Mouse (Mus musculus) embryonic facial prominence, embryonic 14.5 days (tissue): ENCODE results near the gene Map6d1. TPM values are rescaled to one million over a fixed set of nuclear protein-coding genes. Genes with fewer than 3 reads are reported as not detected.

Experiments
- ATAC-seq: fragments of 200-750 bp; cut with Nextera tagmentation; 2 replicates; pipeline ENCODE4 v1.8.0; 2017; ENCODE audit warnings: low read depth, moderate number of reproducible peaks, moderate TSS enrichment
- DNase-seq: peaks from one replicate; pipeline ENCODE4 v3.0.0-alpha.2; 2015; ENCODE audit warnings: low spot score
- H3K27ac ChIP-seq: fragments of 300-500 bp; sonication (generic); replicated peaks from 2 replicates; pipeline ENCODE4 v1.5.1; 2014; ENCODE audit warnings: low read depth, mild to moderate bottlenecking, low read length, moderate library complexity
- H3K27me3 ChIP-seq: fragments of 300-500 bp; sonication (generic); replicated peaks from 2 replicates; pipeline ENCODE4 v1.6.1; 2014; ENCODE audit warnings: low read length; ENCODE audit not compliant: control insufficient read depth, insufficient read depth
- H3K36me3 ChIP-seq: fragments of 300-500 bp; sonication (generic); 2 replicates; pipeline ENCODE4 v1.6.1; 2014; ENCODE audit warnings: low read length, mixed read lengths; ENCODE audit not compliant: control insufficient read depth, insufficient read depth
- H3K4me1 ChIP-seq: fragments of 300-500 bp; sonication (generic); 2 replicates; pipeline ENCODE4 v1.6.1; 2014; ENCODE audit warnings: antibody characterized with exemption, low read length; ENCODE audit not compliant: control insufficient read depth, insufficient read depth
- H3K4me2 ChIP-seq: fragments of 300-500 bp; sonication (generic); 2 replicates; pipeline ENCODE4 v1.6.1; 2014; ENCODE audit warnings: low read depth, mild to moderate bottlenecking, low read length, moderate library complexity, mixed read lengths
- H3K4me3 ChIP-seq: fragments of 300-500 bp; sonication (generic); 2 replicates; pipeline ENCODE4 v1.5.1; 2014; ENCODE audit warnings: low read depth, mild to moderate bottlenecking, low read length
- H3K9ac ChIP-seq: fragments of 300-500 bp; sonication (generic); 2 replicates; pipeline ENCODE4 v1.6.1; 2014; ENCODE audit warnings: low read depth, mild to moderate bottlenecking, low read length, moderate library complexity, mixed read lengths
- H3K9me3 ChIP-seq: fragments of 300-500 bp; sonication (generic); 2 replicates; pipeline ENCODE4 v1.6.1; 2016; ENCODE audit warnings: low read length; ENCODE audit not compliant: control insufficient read depth
- WGBS: fragments of 180-500 bp; shearing (Covaris S2); extraction: QIAGEN DNeasy Blood & Tissue Kit; methylation state at CpG from one replicate; pipeline ENCODE4 v1.1.7; 2014; 5-methylcytosine and 5-hydroxymethylcytosine counted together
- polyA plus RNA-seq: library from polyadenylated mRNA; unstranded; fragments of >200 nt; fragmentation: Nextera tagmentation; extraction: Ambion mirVana; gene quantifications from 2 replicates; pipeline ENCODE4 v1.2.1, GENCODE M21; 2014

Map6d1 gene
- polyA plus RNA-seq, result 0.98 and 1.1 TPM in 2 replicates

DNA sequence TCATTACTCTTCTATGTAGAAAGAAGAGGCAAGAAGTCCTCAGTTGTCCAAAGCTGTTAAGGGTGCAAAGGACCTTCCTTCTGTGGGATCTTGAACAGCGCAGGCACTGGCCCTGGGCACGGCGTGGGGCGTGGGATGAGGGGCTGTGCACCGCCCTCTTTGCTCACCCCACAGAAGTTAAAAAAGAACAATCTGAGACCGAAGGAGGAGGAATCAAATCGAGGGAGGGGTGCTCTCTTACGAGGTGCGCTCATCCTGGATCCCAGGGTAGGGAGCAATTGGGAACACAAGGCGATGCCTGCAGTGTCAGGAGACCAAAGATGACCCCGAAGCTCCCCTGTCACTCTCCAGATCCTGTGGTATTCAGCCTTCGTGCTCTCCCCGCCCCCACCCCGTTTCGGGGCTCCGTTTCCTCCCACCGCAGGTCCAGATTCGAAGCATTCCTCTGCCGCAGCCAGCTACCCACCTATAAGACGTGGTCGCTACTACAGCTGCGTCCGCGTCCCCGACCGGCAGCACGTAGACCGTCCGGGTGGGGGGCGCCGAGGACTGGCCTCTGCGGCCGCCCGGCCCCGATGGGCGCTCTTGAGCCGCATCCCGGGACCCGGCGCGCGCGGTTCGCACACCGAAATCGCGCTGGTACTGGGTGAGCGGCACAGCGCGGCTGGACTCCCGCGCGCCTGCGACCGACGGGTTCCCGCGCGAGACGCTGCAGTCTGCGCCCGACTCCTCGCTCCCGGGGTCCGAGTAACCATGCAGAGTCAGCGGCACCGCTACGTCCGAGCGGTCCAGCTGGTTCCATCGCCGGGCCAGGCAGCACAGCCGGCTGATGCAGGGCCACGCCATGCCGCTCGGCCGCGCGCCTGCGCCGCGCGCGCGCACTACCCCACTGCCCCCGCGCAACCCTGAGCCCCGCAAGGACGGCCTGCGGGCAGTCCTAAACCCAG, at the start of gene Map6d1:
Gene Map6d1 (minus strand): TSS at position 891 of the 947 bp plus-strand sequence.
- Histone ChIP-seq H3K36me3 (no peaks in the 10 kb centered on the region), H3K4me1 (no peaks in the 10 kb centered on the region), H3K9me3 (no peaks in the 10 kb centered on the region), H3K4me2 (peak within 1 kb of the TSS; percentile 89), H3K9ac (peak within 1 kb of the TSS; percentile 69), H3K27me3 (no peaks in the 10 kb centered on the region), H3K27ac (0 out of 2 replicates have a peak within 1 kb of the TSS, but pooled peaks have one; percentile 6), H3K4me3 (peak within 1 kb of the TSS; percentile 71)
- DNase-seq (peak; percentile 34), ATAC-seq (peak; percentile 75)
- WGBS, result under 1% methylated on average over 60 of the region's 90 CpGs

DNA sequence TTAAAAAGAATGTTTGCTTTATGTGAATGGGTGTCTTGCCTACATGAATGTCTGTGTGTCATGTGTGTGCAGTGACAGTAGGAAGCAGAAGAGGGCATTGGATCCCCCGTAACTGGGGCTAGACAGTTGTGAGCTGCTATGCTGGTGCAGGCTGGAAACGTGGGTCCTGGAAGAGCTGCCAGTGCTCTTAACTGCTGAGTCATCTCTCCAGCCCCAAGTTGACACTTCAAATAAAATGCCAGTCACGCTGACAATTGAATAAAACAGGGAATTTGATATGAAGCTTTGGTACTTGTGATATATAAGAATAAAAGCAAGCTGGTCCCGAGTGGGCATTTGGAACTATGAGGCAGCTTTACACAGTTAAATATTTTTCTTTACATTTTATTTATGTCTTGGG, 39.1 kb upstream of the Map6d1 start:
- no peaks in the 10 kb centered on the region for H3K4me1 ChIP-seq
- no peak overlapping the region for H3K27ac ChIP-seq
- 84% methylated on average over 4 of the region's 4 CpGs for WGBS
- no peaks in the 10 kb centered on the region for H3K27me3 ChIP-seq
- H3K9ac ChIP-seq, result no peak overlapping the region
- no peak for ATAC-seq
- H3K9me3 ChIP-seq, result no peaks in the 10 kb centered on the region
- no peak overlapping the region for H3K4me3 ChIP-seq
- no peak overlapping the region for H3K4me2 ChIP-seq
- no peak for DNase-seq
- H3K36me3 ChIP-seq, result peaks cover 70% of the 10 kb centered on the region

DNA sequence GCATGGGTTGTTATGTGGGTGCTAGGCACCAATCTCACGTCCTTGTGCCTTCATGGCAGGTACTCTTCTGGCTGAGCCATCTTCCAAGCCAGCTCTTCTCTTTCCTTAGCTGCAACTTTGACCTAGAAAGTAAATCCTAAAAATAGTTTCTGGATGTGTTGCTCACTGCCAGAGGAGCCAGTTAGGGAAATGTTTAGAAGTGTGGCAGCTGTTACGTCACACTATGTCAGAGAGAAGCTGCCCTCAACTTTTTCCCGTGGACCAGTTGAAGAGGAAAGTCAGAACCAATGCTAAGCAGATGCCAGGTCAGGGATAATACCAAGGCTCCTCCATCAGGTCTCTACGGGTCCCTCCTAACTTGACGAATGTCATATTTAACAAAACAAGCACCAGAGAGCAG, 38.2 kb upstream of the Map6d1 start:
- H3K9me3 ChIP-seq, result no peaks in the 10 kb centered on the region
- ATAC-seq, result no peak
- no peaks in the 10 kb centered on the region for H3K27me3 ChIP-seq
- H3K36me3 ChIP-seq, result peaks cover 62% of the 10 kb centered on the region
- no peak overlapping the region for H3K4me3 ChIP-seq
- H3K4me1 ChIP-seq, result no peaks in the 10 kb centered on the region
- H3K4me2 ChIP-seq, result no peak overlapping the region
- WGBS, result 91% methylated on average over 5 of the region's 5 CpGs
- DNase-seq, result no peak
- no peak overlapping the region for H3K27ac ChIP-seq
- no peak overlapping the region for H3K9ac ChIP-seq

DNA sequence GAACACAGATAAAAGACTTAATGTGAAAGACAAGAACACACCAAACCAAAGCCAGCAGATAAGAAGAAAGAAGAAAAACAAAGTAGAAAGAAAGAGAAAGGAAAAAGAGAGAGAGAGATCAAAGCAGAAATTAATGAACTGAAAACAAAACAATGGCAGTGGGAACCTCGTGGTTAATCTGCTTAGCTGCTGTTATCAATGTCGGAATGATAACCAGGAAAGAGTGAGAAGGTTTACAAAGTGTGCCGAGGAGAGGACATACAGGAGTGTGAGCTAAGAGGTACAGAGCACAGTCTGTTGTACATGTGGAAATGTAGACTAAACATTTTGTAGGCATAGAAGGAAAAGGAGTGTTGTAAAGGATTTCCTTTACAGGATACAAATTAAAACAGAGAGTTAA, 31.8 kb upstream of the Map6d1 start:
- ATAC-seq (no peak), DNase-seq (no peak)
- no peak overlapping the region for H3K4me2 ChIP-seq
- H3K36me3 ChIP-seq, result peaks cover 4% of the 10 kb centered on the region
- no peaks in the 10 kb centered on the region for H3K27me3 ChIP-seq
- no peak overlapping the region for H3K4me3 ChIP-seq
- no peaks in the 10 kb centered on the region for H3K4me1 ChIP-seq
- H3K27ac ChIP-seq, result no peak overlapping the region
- no peak overlapping the region for H3K9ac ChIP-seq
- 48% methylated on average over 3 of the region's 3 CpGs for WGBS
- no peaks in the 10 kb centered on the region for H3K9me3 ChIP-seq

DNA sequence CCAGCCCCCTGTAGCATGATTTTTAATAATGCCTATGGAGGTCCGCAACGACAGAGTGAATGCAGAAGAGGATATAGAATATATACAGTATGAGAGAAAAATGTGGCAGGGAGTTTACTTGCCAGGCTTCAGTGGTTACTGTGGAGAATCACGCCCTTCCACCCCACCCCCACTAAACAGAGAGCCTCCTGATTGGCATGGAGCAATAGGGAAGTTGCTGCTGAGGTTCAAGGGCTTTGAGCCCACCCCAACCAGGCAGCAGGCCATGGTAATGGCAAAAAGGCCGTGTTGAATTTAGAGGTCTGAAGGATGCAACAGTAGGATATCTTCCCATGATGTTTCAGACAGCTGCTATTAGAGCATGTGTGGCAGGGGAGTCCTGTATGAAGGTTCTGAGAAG, 30.2 kb upstream of the Map6d1 start:
- Histone ChIP-seq H3K9ac (no peak overlapping the region), H3K27me3 (no peaks in the 10 kb centered on the region), H3K36me3 (no peaks in the 10 kb centered on the region), H3K4me2 (no peak overlapping the region), H3K27ac (no peak overlapping the region), H3K9me3 (no peaks in the 10 kb centered on the region), H3K4me1 (no peaks in the 10 kb centered on the region), H3K4me3 (no peak overlapping the region)
- ATAC-seq, result no peak
- DNase-seq, result no peak
- 82% methylated on average over 4 of the region's 4 CpGs for WGBS

DNA sequence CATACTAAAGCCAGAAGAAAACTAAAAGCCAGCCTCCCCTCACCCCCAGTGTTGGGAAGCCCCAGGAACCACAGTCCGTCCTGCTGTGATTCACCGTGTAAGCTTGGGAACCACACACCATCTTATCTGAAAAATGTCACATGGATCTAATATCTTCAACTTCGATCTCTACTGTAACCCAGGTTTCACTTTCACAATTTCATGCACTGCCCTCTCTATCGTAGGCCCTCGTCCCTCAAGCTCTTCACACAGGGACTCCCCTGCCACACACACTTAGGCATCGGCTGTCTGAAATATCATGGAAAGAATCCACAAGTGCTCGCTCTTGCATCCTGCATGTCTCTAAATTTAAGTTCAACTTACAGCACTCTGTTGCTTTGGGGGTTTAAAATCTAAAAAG, 23.9 kb upstream of the Map6d1 start:
- DNase-seq (no peak), ATAC-seq (no peak)
- H3K36me3 ChIP-seq, result no peaks in the 10 kb centered on the region
- no peak overlapping the region for H3K4me2 ChIP-seq
- H3K4me3 ChIP-seq, result no peak overlapping the region
- no peaks in the 10 kb centered on the region for H3K9me3 ChIP-seq
- no peak overlapping the region for H3K9ac ChIP-seq
- H3K27me3 ChIP-seq, result no peaks in the 10 kb centered on the region
- 71% methylated on average over 7 of the region's 7 CpGs for WGBS
- H3K27ac ChIP-seq, result no peak overlapping the region
- no peaks in the 10 kb centered on the region for H3K4me1 ChIP-seq

DNA sequence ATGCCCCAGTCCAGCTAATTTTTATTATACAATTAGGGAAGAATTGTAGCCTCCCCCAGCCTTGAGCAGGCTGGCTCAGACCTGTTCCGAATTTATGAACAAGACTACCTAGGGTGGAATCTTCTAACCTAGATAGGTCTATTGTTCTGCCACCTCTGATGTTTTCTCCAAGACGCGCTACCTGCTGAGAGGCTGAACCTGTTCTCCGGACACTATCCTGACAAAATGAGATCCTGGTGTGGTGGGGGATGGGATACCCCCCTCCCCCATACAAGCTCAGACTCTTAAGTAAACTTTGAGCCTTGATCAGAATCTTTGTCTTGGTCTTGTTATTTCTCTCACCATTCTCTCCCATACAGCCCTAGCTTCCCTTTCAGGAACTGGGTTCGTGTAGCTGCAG, 16.8 kb upstream of the Map6d1 start:
- Histone ChIP-seq H3K27ac (no peak overlapping the region), H3K4me1 (no peaks in the 10 kb centered on the region), H3K9ac (no peak overlapping the region), H3K4me3 (no peak overlapping the region), H3K4me2 (no peak overlapping the region), H3K9me3 (no peaks in the 10 kb centered on the region), H3K36me3 (no peaks in the 10 kb centered on the region), H3K27me3 (no peaks in the 10 kb centered on the region)
- 80% methylated on average over 5 of the region's 5 CpGs for WGBS
- ATAC-seq, result no peak
- DNase-seq, result no peak

DNA sequence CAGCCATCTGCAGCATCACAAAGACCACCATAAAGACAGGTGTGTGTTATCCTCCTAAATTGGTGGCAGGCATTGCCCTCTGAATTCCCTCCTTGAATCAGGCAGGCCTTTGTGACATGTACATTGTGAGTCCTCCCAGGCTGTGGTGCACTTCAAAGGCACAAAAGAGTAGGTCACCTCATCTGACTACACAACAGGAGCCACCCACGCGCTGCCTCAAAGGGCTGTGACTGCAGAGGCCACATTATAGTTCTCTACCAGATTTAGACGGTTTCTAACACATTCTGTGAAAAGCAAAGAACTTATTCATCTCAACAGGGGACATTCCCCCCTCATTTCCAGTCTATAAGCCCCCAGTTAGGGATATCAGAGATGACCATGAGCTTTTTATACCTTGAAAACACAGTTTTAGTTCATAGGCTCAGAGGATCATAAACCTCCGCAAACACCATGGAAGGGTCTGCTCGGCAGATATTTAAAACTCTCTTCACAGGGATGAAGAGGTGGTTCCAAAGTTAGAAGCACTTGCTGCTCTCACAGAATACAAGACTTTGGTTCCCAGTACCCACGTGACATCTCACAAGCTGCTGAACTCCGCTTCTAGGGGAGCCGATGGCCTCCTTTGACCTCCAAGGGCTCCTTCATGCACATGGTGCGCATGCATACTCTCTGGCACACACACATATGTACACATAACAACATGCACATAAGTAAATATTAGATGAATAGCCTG, 7.5 kb upstream of the Map6d1 start:
- H3K9ac ChIP-seq, result no peak overlapping the region
- H3K4me2 ChIP-seq, result no peak overlapping the region
- H3K36me3 ChIP-seq, result no peaks in the 10 kb centered on the region
- H3K27me3 ChIP-seq, result no peaks in the 10 kb centered on the region
- H3K4me3 ChIP-seq, result no peak overlapping the region
- H3K9me3 ChIP-seq, result no peaks in the 10 kb centered on the region
- 86% methylated on average over 9 of the region's 9 CpGs for WGBS
- H3K27ac ChIP-seq, result no peak overlapping the region
- ATAC-seq (no peak), DNase-seq (no peak)
- no peaks in the 10 kb centered on the region for H3K4me1 ChIP-seq
